ENCODE assay signal across 8 mouse cellular contexts in genomic region chr16:5012036-5013005, GRCm38 (mm10). TPM values are rescaled to one million over a fixed set of nuclear protein-coding genes. Genes with fewer than 3 reads are reported as not detected.
DNase-seq lines count a peak whose midpoint lies in the region; ATAC-seq lines count a peak whose summit lies in the region.

No protein-coding gene starts in this region.

- no peak for ATAC-seq in lung, embryonic 16.5 days (ENCODE audit: low read depth)
- no peak for ATAC-seq in hindbrain, embryonic 12.5 days (ENCODE audit: low FRiP score)
- no peak for ATAC-seq in stomach, embryonic 14.5 days (ENCODE audit: insufficient number of reproducible peaks, insufficient read depth, low FRiP score, low read depth)

- no peak overlapping the region for H3K27ac ChIP-seq in lung, embryonic 16.5 days (ENCODE audit: low read length)
- H3K27ac ChIP-seq in hindbrain, embryonic 12.5 days, result peak overlapping the region; percentile 87; the same call in 1 of the 2 replicates
- H3K27ac ChIP-seq in stomach, embryonic 14.5 days (ENCODE audit: low read length), result no peak overlapping the region; the same call in 1 of the 2 replicates

- H3K27me3 ChIP-seq in lung, embryonic 16.5 days (ENCODE audit: control insufficient read depth, insufficient read depth, low read depth, low read length), result no peaks in the 10 kb centered on the region
- H3K27me3 ChIP-seq in hindbrain, embryonic 12.5 days, result no peaks in the 10 kb centered on the region
- H3K27me3 ChIP-seq in stomach, embryonic 14.5 days (ENCODE audit: control insufficient read depth, insufficient read depth, low read length), result no peaks in the 10 kb centered on the region

- DNase-seq in lung, postnatal 10 days, result no peak
- peak; percentile 35 for DNase-seq in cerebellum, adult 8-10 months
- DNase-seq in liver, result peak; percentile 45
- no peak for DNase-seq in adrenal gland, adult 18-20 months (ENCODE audit: low spot score in 2 of 2)
- DNase-seq in gastrocnemius, postnatal 4 days (ENCODE audit: low spot score in 2 of 2), result no peak

- peak overlapping the region; percentile 76 for H3K4me3 ChIP-seq in lung, embryonic 16.5 days (ENCODE audit: low read length)
- peak overlapping the region; percentile 73 for H3K4me3 ChIP-seq in hindbrain, embryonic 12.5 days
- H3K4me3 ChIP-seq in stomach, embryonic 14.5 days (ENCODE audit: low read depth, low read length), result peak overlapping the region; percentile 62

- peaks cover 28% of the 10 kb centered on the region for H3K36me3 ChIP-seq in lung, embryonic 16.5 days (ENCODE audit: control insufficient read depth, insufficient read depth, low read length)
- peaks cover 47% of the 10 kb centered on the region for H3K36me3 ChIP-seq in hindbrain, embryonic 12.5 days
- peaks cover 26% of the 10 kb centered on the region for H3K36me3 ChIP-seq in stomach, embryonic 14.5 days (ENCODE audit: control insufficient read depth, insufficient read depth, low read length)

- H3K4me1 ChIP-seq in lung, embryonic 16.5 days (replicated peaks; ENCODE audit: control insufficient read depth, insufficient read depth, low read length), result peaks cover 9% of the 10 kb centered on the region
- peaks cover 12% of the 10 kb centered on the region for H3K4me1 ChIP-seq in hindbrain, embryonic 12.5 days
- 0 out of 2 replicates have a peak, but pooled peaks cover 3% of the 10 kb centered on the region for H3K4me1 ChIP-seq in stomach, embryonic 14.5 days (ENCODE audit: control insufficient read depth, insufficient read depth, low read length)

- 36% methylated on average over 13 of the region's 13 CpGs for WGBS in lung, embryonic 16.5 days
- 57% methylated on average over 13 of the region's 13 CpGs for WGBS in hindbrain, embryonic 12.5 days
- 52% methylated on average over 13 of the region's 13 CpGs for WGBS in stomach, embryonic 14.5 days

- peak overlapping the region; percentile 81 for H3K4me2 ChIP-seq in lung, embryonic 16.5 days (ENCODE audit: low read depth, low read length)
- peak overlapping the region; percentile 86 for H3K4me2 ChIP-seq in hindbrain, embryonic 12.5 days (replicated peaks)
- peak overlapping the region; percentile 78 for H3K4me2 ChIP-seq in stomach, embryonic 14.5 days (replicated peaks; ENCODE audit: low read depth, low read length)

- H3K9me3 ChIP-seq in lung, embryonic 16.5 days (ENCODE audit: control insufficient read depth, low read length), result no peaks in the 10 kb centered on the region
- no peaks in the 10 kb centered on the region for H3K9me3 ChIP-seq in hindbrain, embryonic 12.5 days (replicated peaks)
- no peaks in the 10 kb centered on the region for H3K9me3 ChIP-seq in stomach, embryonic 14.5 days (ENCODE audit: control insufficient read depth, low read depth, low read length)

- peak overlapping the region; percentile 72 for H3K9ac ChIP-seq in lung, embryonic 16.5 days (ENCODE audit: low read length)
- H3K9ac ChIP-seq in hindbrain, embryonic 12.5 days, result peak overlapping the region; percentile 83
- peak overlapping the region; percentile 45 for H3K9ac ChIP-seq in stomach, embryonic 14.5 days (replicated peaks; ENCODE audit: low read depth, low read length)

RNA-seq across cellular contexts. Expression of gene Rogdi, which starts 1.0 kb away (rescaled TPM):
- polyA plus RNA-seq in lung, embryonic 16.5 days (2015; fragmentation: Nextera tagmentation; extraction: Ambion mirVana), result 58.8 and 62.4 TPM in 2 replicates
- 98.6 and 101 TPM in 2 replicates for polyA plus RNA-seq in hindbrain, embryonic 12.5 days (2016; fragmentation: Nextera tagmentation; extraction: Ambion mirVana)
- 52.3 and 61.9 TPM in 2 replicates for polyA plus RNA-seq in stomach, embryonic 14.5 days (2014; fragmentation: Nextera tagmentation; extraction: Ambion mirVana)
- 10 to 100 TPM; 20.7 to 28.3 TPM for total RNA-seq in adrenal gland, adult 18-20 months (2021)
- 10 to 100 TPM; 15.8 to 19.1 TPM for total RNA-seq in gastrocnemius, postnatal 4 days (2021)

RNA-seq across cellular contexts. Expression of gene Smim22, which starts 5.2 kb away (rescaled TPM):
- polyA plus RNA-seq in lung, embryonic 16.5 days (2015; fragmentation: Nextera tagmentation; extraction: Ambion mirVana), result 45.1 and 46.8 TPM in 2 replicates
- 3.1 and 5.0 TPM in 2 replicates for polyA plus RNA-seq in hindbrain, embryonic 12.5 days (2016; fragmentation: Nextera tagmentation; extraction: Ambion mirVana)
- 38.4 and 38.6 TPM in 2 replicates for polyA plus RNA-seq in stomach, embryonic 14.5 days (2014; fragmentation: Nextera tagmentation; extraction: Ambion mirVana)
- total RNA-seq in adrenal gland, adult 18-20 months (2021), result not detected
- total RNA-seq in gastrocnemius, postnatal 4 days (2021), result not detected

RNA-seq across cellular contexts. Expression of gene Sept12, which starts 14.7 kb away (rescaled TPM):
- polyA plus RNA-seq in lung, embryonic 16.5 days (2015; fragmentation: Nextera tagmentation; extraction: Ambion mirVana), result 0.21 TPM in 1 of 2 replicates, not detected in the other
- not detected in 2 replicates for polyA plus RNA-seq in hindbrain, embryonic 12.5 days (2016; fragmentation: Nextera tagmentation; extraction: Ambion mirVana)
- polyA plus RNA-seq in stomach, embryonic 14.5 days (2014; fragmentation: Nextera tagmentation; extraction: Ambion mirVana), result 0.35 TPM in 1 of 2 replicates, not detected in the other
- not detected for total RNA-seq in adrenal gland, adult 18-20 months (2021)
- not detected for total RNA-seq in gastrocnemius, postnatal 4 days (2021)

RNA-seq across cellular contexts. Expression of gene Glyr1, which starts 37.3 kb away (rescaled TPM):
- polyA plus RNA-seq in lung, embryonic 16.5 days (2015; fragmentation: Nextera tagmentation; extraction: Ambion mirVana), result 145 and 150 TPM in 2 replicates
- polyA plus RNA-seq in hindbrain, embryonic 12.5 days (2016; fragmentation: Nextera tagmentation; extraction: Ambion mirVana), result 216 and 238 TPM in 2 replicates
- 76.6 and 81.7 TPM in 2 replicates for polyA plus RNA-seq in stomach, embryonic 14.5 days (2014; fragmentation: Nextera tagmentation; extraction: Ambion mirVana)
- total RNA-seq in adrenal gland, adult 18-20 months (2021), result 10 to 100 TPM; 88.1 to 99.2 TPM
- total RNA-seq in gastrocnemius, postnatal 4 days (2021), result 10 to 100 TPM; 57.2 to 65.9 TPM

RNA-seq across cellular contexts. Expression of gene Ubn1, which starts 37.5 kb away (rescaled TPM):
- polyA plus RNA-seq in lung, embryonic 16.5 days (2015; fragmentation: Nextera tagmentation; extraction: Ambion mirVana), result 15.5 and 17.9 TPM in 2 replicates
- 25.0 and 25.4 TPM in 2 replicates for polyA plus RNA-seq in hindbrain, embryonic 12.5 days (2016; fragmentation: Nextera tagmentation; extraction: Ambion mirVana)
- 24.5 and 26.2 TPM in 2 replicates for polyA plus RNA-seq in stomach, embryonic 14.5 days (2014; fragmentation: Nextera tagmentation; extraction: Ambion mirVana)
- total RNA-seq in adrenal gland, adult 18-20 months (2021), result 10 to 100 TPM; 30.5 to 37.4 TPM
- total RNA-seq in gastrocnemius, postnatal 4 days (2021), result 10 to 100 TPM; 39.5 to 42.2 TPM

Comparison
In these comparisons a context has a peak if more than half of its experiments do, and no peak if none do; other contexts are left out.
1. DNase-seq: peak in cerebellum, adult 8-10 months (single experiment) and liver (single experiment); none in lung, postnatal 10 days (single experiment), adrenal gland, adult 18-20 months (0 of 2) and gastrocnemius, postnatal 4 days (0 of 2).
2. Peak in every context shown above with its lines, with median percentiles within 50 percentile points of each other: H3K4me2 ChIP-seq, H3K4me3 ChIP-seq and H3K9ac ChIP-seq.